ENCODE assay signal across 26 mouse cellular contexts in genomic region chr15:98802926-98803325, GRCm38 (mm10). TPM values are rescaled to one million over a fixed set of nuclear protein-coding genes. Genes with fewer than 3 reads are reported as not detected.
DNase-seq lines count a peak whose midpoint lies in the region; ATAC-seq and TF ChIP-seq lines count a peak whose summit lies in the region.
"Had no signal": no experiment of that assay in that cellular context is flagged by ENCODE, and none has a peak within 500 bp of the region (broad histone marks: within the 10 kb centered on the region; RNA-seq: fewer than 3 reads in every experiment).

No protein-coding gene starts in this region.

- H3K9ac ChIP-seq in hindbrain, embryonic 13.5 days: no peak overlapping the region
- H3K9ac ChIP-seq in MEL (ENCODE audit: control insufficient read depth, low read depth, low read length, poor library complexity, severe bottlenecking): no peak overlapping the region
- H3K9ac ChIP-seq: forebrain, embryonic 15.5 days had no signal

- no peak for TF ChIP-seq RAD21 in MEL (IDR thresholded peaks at IDR 0.05; ENCODE audit: low read depth, low read length)

- H3K79me2 ChIP-seq in MEL (ENCODE audit: control insufficient read depth, insufficient read depth, low read length, poor library complexity): peaks cover 21% of the 10 kb centered on the region

- H3K36me3 ChIP-seq in hindbrain, embryonic 10.5 days: no peaks in the 10 kb centered on the region
- no peaks in the 10 kb centered on the region for H3K36me3 ChIP-seq in hindbrain, embryonic 13.5 days
- H3K36me3 ChIP-seq in MEL (ENCODE audit: control insufficient read depth in 1 of 2, insufficient read depth in 2 of 2, low read length in 2 of 2): peaks cover 0 to 8% of the 10 kb centered on the region in 2 experiments; a peak in 2 of 4 replicates
- H3K36me3 ChIP-seq: forebrain, embryonic 15.5 days had no signal

- no peak for ATAC-seq in hindbrain, embryonic 13.5 days (ENCODE audit: low FRiP score)
- ATAC-seq: forebrain, embryonic 15.5 days; hindbrain, postnatal 0 days; Patski had no signal

- no peak for TF ChIP-seq CTCF in MEL (IDR thresholded peaks at IDR 0.05 in 2 of 3, conservative IDR thresholded peaks at IDR 0.05 in 1 of 3; ENCODE audit: control insufficient read depth in 1 of 3, insufficient read depth in 1 of 3, low read depth in 2 of 3, low read length in 3 of 3, poor library complexity in 1 of 3, severe bottlenecking in 1 of 3)
- TF ChIP-seq CTCF in lung, adult 2 months (IDR thresholded peaks at IDR 0.05; ENCODE audit: insufficient read depth, low read length): no peak

- no peak overlapping the region for H3K4me3 ChIP-seq in hindbrain, embryonic 10.5 days
- no peak overlapping the region; the same call in 1 of the 2 replicates for H3K4me3 ChIP-seq in hindbrain, embryonic 13.5 days
- no peak overlapping the region for H3K4me3 ChIP-seq in MEL (ENCODE audit: control insufficient read depth in 1 of 2, insufficient read depth in 1 of 2, low read depth in 2 of 2, low read length in 2 of 2)
- no peak overlapping the region for H3K4me3 ChIP-seq in lung, adult 2 months (replicated peaks; ENCODE audit: extremely low read depth, low read depth, low read length)
- H3K4me3 ChIP-seq: forebrain, embryonic 15.5 days had no signal

- no peaks in the 10 kb centered on the region for H3K9me3 ChIP-seq in hindbrain, embryonic 10.5 days
- H3K9me3 ChIP-seq in hindbrain, embryonic 13.5 days: no peaks in the 10 kb centered on the region
- H3K9me3 ChIP-seq in MEL (replicated peaks; ENCODE audit: insufficient read depth, low read length): no peaks in the 10 kb centered on the region
- H3K9me3 ChIP-seq: forebrain, embryonic 15.5 days had no signal

- DNase-seq in hindbrain, embryonic 10.5 days (ENCODE audit: low spot score): peak; percentile 28
- DNase-seq in kidney, postnatal 36 days: peak; percentile 60 to 65
- DNase-seq in kidney, adult 18-20 months: no peak
- peak; percentile 49 for DNase-seq in 416B (ENCODE audit: low read depth)
- no peak for DNase-seq in MEL (ENCODE audit: low read depth, low spot score)
- DNase-seq in lung, adult 2 months: no peak
- no peak for DNase-seq in ovary, postnatal 36 days (ENCODE audit: low spot score)
- DNase-seq: adrenal gland, adult 8-10 months; gastrocnemius, postnatal 25 days; heart, postnatal 14 days; lung, adult 18-20 months; right cerebral cortex, postnatal 14 days; thymus, adult 18-20 months; thymus, postnatal 4 days had no signal

- peaks cover 100% of the 10 kb centered on the region for H3K27me3 ChIP-seq in hindbrain, embryonic 10.5 days (ENCODE audit: insufficient read depth, poor library complexity, severe bottlenecking)
- peaks cover 99% of the 10 kb centered on the region for H3K27me3 ChIP-seq in hindbrain, embryonic 13.5 days
- H3K27me3 ChIP-seq in MEL (ENCODE audit: control insufficient read depth in 1 of 2, insufficient read depth in 2 of 2, low read length in 2 of 2): no peaks in the 10 kb centered on the region

- TF ChIP-seq EP300 in MEL (IDR thresholded peaks at IDR 0.05; ENCODE audit: low read depth in 1 of 2, low read length in 2 of 2): no peak

- H3K27ac ChIP-seq in hindbrain, embryonic 10.5 days: no peak overlapping the region
- H3K27ac ChIP-seq in hindbrain, embryonic 13.5 days: no peak overlapping the region
- no peak overlapping the region for H3K27ac ChIP-seq in MEL (ENCODE audit: control insufficient read depth, low read depth, low read length)
- H3K27ac ChIP-seq: forebrain, embryonic 15.5 days; hindbrain, postnatal 0 days had no signal

- no peak for TF ChIP-seq POLR2A in MEL (IDR thresholded peaks at IDR 0.05; ENCODE audit: control insufficient read depth in 1 of 2, insufficient read depth in 1 of 2, low read depth in 1 of 2, low read length in 2 of 2, poor library complexity in 1 of 2)
- no peak for TF ChIP-seq POLR2A in lung, adult 2 months (IDR thresholded peaks at IDR 0.05; ENCODE audit: borderline replicate concordance, extremely low read depth, low read depth, low read length)

- 2% methylated on average over 8 of the region's 8 CpGs for WGBS in hindbrain, embryonic 10.5 days
- 4% methylated on average over 8 of the region's 8 CpGs for WGBS in hindbrain, embryonic 13.5 days
- WGBS in lung, adult 2 months: 22% methylated on average over 8 of the region's 8 CpGs

- H3K4me1 ChIP-seq in hindbrain, embryonic 10.5 days (replicated peaks): peaks cover 64% of the 10 kb centered on the region
- H3K4me1 ChIP-seq in hindbrain, embryonic 13.5 days (replicated peaks): peaks cover 48% of the 10 kb centered on the region
- H3K4me1 ChIP-seq in MEL (ENCODE audit: control insufficient read depth in 1 of 2, insufficient read depth in 2 of 2, low read length in 2 of 2): peaks cover 2 to 12% of the 10 kb centered on the region in 2 experiments; a peak in 2 of 4 replicates
- peaks cover 5% of the 10 kb centered on the region for H3K4me1 ChIP-seq in lung, adult 2 months (ENCODE audit: control insufficient read depth, insufficient read depth, low read length)

- H3K4me2 ChIP-seq in hindbrain, embryonic 13.5 days: no peak overlapping the region
- H3K4me2 ChIP-seq: forebrain, embryonic 15.5 days; midbrain, embryonic 11.5 days had no signal

TF ChIP-seq in MEL, 35 proteins besides CTCF, POLR2A, EP300 and RAD21:
- TF ChIP-seq TAL1 (IDR thresholded peaks at IDR 0.05; ENCODE audit: low read length) (peak; percentile 50; the same call in 1 of the 2 replicates), HCFC1 (IDR thresholded peaks at IDR 0.05; ENCODE audit: low read depth, low read length) (no peak), MXI1 (IDR thresholded peaks at IDR 0.05; ENCODE audit: low read depth, low read length) (no peak), ZNF384 (IDR thresholded peaks at IDR 0.05; ENCODE audit: low read depth, low read length) (no peak), ETS1 (IDR thresholded peaks at IDR 0.05; ENCODE audit: low read depth, low read length) (peak; percentile 63; the same call in 1 of the 2 replicates), GATA1 (IDR thresholded peaks at IDR 0.05; ENCODE audit: low read depth, low read length) (peak; percentile 15; the same call in 1 of the 2 replicates), SIN3A (IDR thresholded peaks at IDR 0.05; ENCODE audit: low read length) (0 out of 2 replicates have a peak, but pooled peaks have one; percentile 46), MAZ (IDR thresholded peaks at IDR 0.05; ENCODE audit: low read depth, low read length) (0 out of 2 replicates have a peak, but pooled peaks have one; percentile 21)

RNA-seq across cellular contexts. Expression of gene Ddn, which starts 6.4 kb away (rescaled TPM):
- polyA plus RNA-seq in hindbrain, embryonic 10.5 days (2016; fragmentation: Nextera tagmentation; extraction: Ambion mirVana): 0.21 and 0.56 TPM in 2 replicates
- polyA plus RNA-seq in hindbrain, embryonic 13.5 days (2015; fragmentation: Nextera tagmentation; extraction: Ambion mirVana): 0.63 and 0.69 TPM in 2 replicates
- total RNA-seq in MEL (2012; rRNA removed): 2.8 and 4.0 TPM in 2 replicates
- polyA plus RNA-seq in MEL (2012; ENCODE audit: insufficient read depth in 1 of 2, insufficient read length in 2 of 2, low read depth in 1 of 2, low replicate concordance in 2 of 2, missing spikeins in 1 of 2): 1 to 10 TPM in 1 of 2 experiments, not detected in 1; 4.2 TPM
- 0.21 and 0.31 TPM in 2 replicates for polyA plus RNA-seq in lung, adult 2 months (2012; rRNA removed)
- polyA plus RNA-seq: embryonic facial prominence, embryonic 14.5 days; Patski; stomach, embryonic 14.5 days had no signal

RNA-seq across cellular contexts. Expression of gene Wnt1, which starts 13.3 kb away (rescaled TPM):
- 13.7 and 13.8 TPM in 2 replicates for polyA plus RNA-seq in hindbrain, embryonic 10.5 days (2016; fragmentation: Nextera tagmentation; extraction: Ambion mirVana)
- polyA plus RNA-seq in hindbrain, embryonic 13.5 days (2015; fragmentation: Nextera tagmentation; extraction: Ambion mirVana): 3.7 and 4.6 TPM in 2 replicates
- not detected in 2 replicates for total RNA-seq in MEL (2012; rRNA removed)
- not detected for polyA plus RNA-seq in MEL (2012; ENCODE audit: insufficient read depth in 1 of 2, insufficient read length in 2 of 2, low read depth in 1 of 2, low replicate concordance in 2 of 2, missing spikeins in 1 of 2)
- polyA plus RNA-seq in lung, adult 2 months (2012; rRNA removed): not detected in 2 replicates
- total RNA-seq: adrenal gland, adult 8-10 months; gastrocnemius, postnatal 25 days; heart, postnatal 14 days; layer of hippocampus, postnatal 25 days; left cerebral cortex, postnatal 14 days had no signal
- polyA plus RNA-seq: large intestine, adult 2 months; limb, embryonic 14.5 days; Patski; spleen, adult 2 months; stomach, embryonic 14.5 days had no signal

RNA-seq across cellular contexts. Expression of gene Wnt10b, which starts 25.0 kb away (rescaled TPM):
- polyA plus RNA-seq in hindbrain, embryonic 10.5 days (2016; fragmentation: Nextera tagmentation; extraction: Ambion mirVana): 0.21 and 0.44 TPM in 2 replicates
- polyA plus RNA-seq in hindbrain, embryonic 13.5 days (2015; fragmentation: Nextera tagmentation; extraction: Ambion mirVana): 0.12 TPM in 1 of 2 replicates, not detected in the other
- total RNA-seq in MEL (2012; rRNA removed): 0.13 and 0.23 TPM in 2 replicates
- polyA plus RNA-seq in MEL (2012; ENCODE audit: insufficient read depth in 1 of 2, insufficient read length in 2 of 2, low read depth in 1 of 2, low replicate concordance in 2 of 2, missing spikeins in 1 of 2): under 1 TPM in 1 of 2 experiments, not detected in 1; 0.14 TPM
- 21.8 and 37.4 TPM in 2 replicates for polyA plus RNA-seq in lung, adult 2 months (2012; rRNA removed)
- polyA plus RNA-seq: forebrain, embryonic 15.5 days; hindbrain, postnatal 0 days; Patski; stomach, embryonic 14.5 days had no signal

RNA-seq across cellular contexts. Expression of gene Prkag1, which starts 28.4 kb away (rescaled TPM):
- 88.7 and 89.0 TPM in 2 replicates for polyA plus RNA-seq in hindbrain, embryonic 10.5 days (2016; fragmentation: Nextera tagmentation; extraction: Ambion mirVana)
- 73.4 and 77.5 TPM in 2 replicates for polyA plus RNA-seq in hindbrain, embryonic 13.5 days (2015; fragmentation: Nextera tagmentation; extraction: Ambion mirVana)
- 122 and 126 TPM in 2 replicates for total RNA-seq in MEL (2012; rRNA removed)
- polyA plus RNA-seq in MEL (2012; ENCODE audit: insufficient read depth in 1 of 2, insufficient read length in 2 of 2, low read depth in 1 of 2, low replicate concordance in 2 of 2, missing spikeins in 1 of 2): 100 to 1,000 TPM; 141 to 348 TPM
- 51.0 and 62.8 TPM in 2 replicates for polyA plus RNA-seq in lung, adult 2 months (2012; rRNA removed)

RNA-seq across cellular contexts. Expression of gene Arf3, which starts 39.9 kb away (rescaled TPM):
- 42.6 and 45.1 TPM in 2 replicates for polyA plus RNA-seq in hindbrain, embryonic 10.5 days (2016; fragmentation: Nextera tagmentation; extraction: Ambion mirVana)
- 68.4 and 71.7 TPM in 2 replicates for polyA plus RNA-seq in hindbrain, embryonic 13.5 days (2015; fragmentation: Nextera tagmentation; extraction: Ambion mirVana)
- 37.4 and 41.1 TPM in 2 replicates for total RNA-seq in MEL (2012; rRNA removed)
- 100 to 1,000 TPM; 140 to 239 TPM for polyA plus RNA-seq in MEL (2012; ENCODE audit: insufficient read depth in 1 of 2, insufficient read length in 2 of 2, low read depth in 1 of 2, low replicate concordance in 2 of 2, missing spikeins in 1 of 2)
- 110 and 166 TPM in 2 replicates for polyA plus RNA-seq in lung, adult 2 months (2012; rRNA removed)

Comparison
In these comparisons a context has a peak if more than half of its experiments do, and no peak if none do; other contexts are left out.
1. DNase-seq: peak in hindbrain, embryonic 10.5 days (single experiment), kidney, postnatal 36 days (2 of 2) and 416B (single experiment); none in kidney, adult 18-20 months (single experiment), MEL (single experiment), lung, adult 2 months (single experiment) and ovary, postnatal 36 days (single experiment).
2. RNA of gene Wnt10b, which starts 25.0 kb away (polyA plus RNA-seq): 21.8 to 37.4 TPM in lung, adult 2 months; 0.21 to 0.44 TPM in hindbrain, embryonic 10.5 days, 0.14 TPM in MEL and 0.12 TPM in hindbrain, embryonic 13.5 days; every median in the first group is over 10 times any median in the second.